Mouse (Mus musculus) frontal cortex, adult 2 months (tissue): ENCODE data around the gene Csde1. TPM values are rescaled to one million over a fixed set of nuclear protein-coding genes. Genes with fewer than 3 reads are reported as not detected.

Experiments used
- DNase-seq, 2 experiments: peaks; one replicate each; pipeline ENCODE4 v3.0.0; 2022; ENCODE audit warnings: low spot score in 1 of 2; ENCODE audit errors: extremely low spot score in 1 of 2
- polyA plus RNA-seq: library from polyadenylated mRNA; depleted of rRNA; stranded (reverse); fragments of >200 nt; gene quantifications from 2 replicates; pipeline ENCODE4 v1.2.3, GENCODE M21; 2012

The Csde1 gene
- polyA plus RNA-seq, 1 experiment, result 91.6 TPM

DNA sequence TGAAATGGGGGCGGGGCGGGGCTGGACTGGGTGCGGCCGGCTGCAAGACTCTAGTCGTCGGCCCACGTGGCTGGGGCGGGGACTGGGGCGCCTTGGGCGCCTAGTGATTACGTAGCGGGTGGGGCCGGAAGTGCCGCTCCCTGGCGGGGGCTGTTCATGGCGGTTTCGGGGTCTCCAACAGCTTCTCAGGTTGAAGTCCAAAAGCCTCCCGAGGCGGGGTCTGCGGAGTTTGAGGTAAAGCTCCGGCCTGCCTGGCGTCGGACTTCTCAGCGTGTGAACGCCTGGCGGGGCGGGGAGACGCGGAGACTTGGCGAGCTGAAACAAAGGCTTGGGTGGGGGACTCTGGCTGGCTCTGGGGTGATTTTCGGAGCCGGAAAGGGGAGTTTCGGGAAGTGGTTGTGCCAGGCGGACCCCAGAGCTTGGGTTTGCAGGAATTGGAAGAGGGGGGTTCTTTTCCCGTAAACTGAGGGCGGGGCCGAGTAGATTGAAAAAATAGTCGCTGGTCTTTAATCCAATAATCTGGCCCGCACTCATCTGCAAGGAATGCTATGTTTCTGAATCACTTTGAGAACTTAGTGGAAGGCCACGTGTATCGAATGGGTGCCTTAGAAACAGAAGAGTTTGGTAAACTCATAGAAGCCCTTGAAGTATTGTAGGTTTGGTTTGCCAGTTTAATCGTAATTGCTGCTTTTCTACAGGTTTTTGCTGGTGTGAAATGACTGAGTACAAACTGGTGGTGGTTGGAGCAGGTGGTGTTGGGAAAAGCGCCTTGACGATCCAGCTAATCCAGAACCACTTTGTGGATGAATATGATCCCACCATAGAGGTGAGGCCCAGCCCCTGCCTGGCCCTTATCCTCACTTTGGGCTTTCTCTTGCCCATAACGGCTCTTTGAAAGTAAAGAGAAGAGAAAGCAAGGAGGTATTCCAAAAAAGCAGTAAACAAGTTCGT lies 38.3 kb downstream of the Csde1 start, which contains the start of gene Nras:
TSS of gene Nras (plus strand) at position 79 of the 951 bp plus-strand sequence.
- DNase-seq, result peak; percentile 84 to 94

- DNase-seq, result no peak
Measured at GRCm38 (mm10) chr3:103066927-103067326, 46.7 kb downstream of the Csde1 start.

GRCm38 (mm10) chr3:103068971-103069370 lies 48.7 kb downstream of the Csde1 start:
- DNase-seq, result no peak

DNA sequence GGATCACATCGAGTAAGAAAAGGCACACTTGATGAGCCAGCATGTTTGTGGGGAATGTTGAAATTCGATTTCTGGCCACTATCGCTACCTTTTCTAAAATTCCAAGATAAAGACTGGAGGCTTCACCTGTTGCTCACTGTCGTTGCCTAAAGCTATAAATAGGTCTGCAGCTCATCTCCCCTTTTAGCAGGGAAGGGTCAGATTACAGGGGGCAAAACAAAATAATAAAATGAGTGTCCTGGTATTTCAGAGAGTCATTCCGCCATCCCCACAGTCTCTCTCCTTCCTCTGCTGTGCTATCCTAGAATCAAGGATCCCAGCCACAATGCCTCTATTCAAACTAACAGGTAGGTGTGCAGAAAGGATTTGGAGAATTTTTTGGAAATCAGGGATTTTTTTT lies 53.5 kb downstream of the Csde1 start, which contains the start of gene Ampd1:
TSS of gene Ampd1 (plus strand) at position 244 of the 400 bp plus-strand sequence.
- DNase-seq, result no peak

- no peak for DNase-seq
Measured at GRCm38 (mm10) chr3:103075871-103076270, 55.6 kb downstream of the Csde1 start.

- no peak for DNase-seq
Measured at GRCm38 (mm10) chr3:103076476-103076875, 56.2 kb downstream of the Csde1 start.

DNA sequence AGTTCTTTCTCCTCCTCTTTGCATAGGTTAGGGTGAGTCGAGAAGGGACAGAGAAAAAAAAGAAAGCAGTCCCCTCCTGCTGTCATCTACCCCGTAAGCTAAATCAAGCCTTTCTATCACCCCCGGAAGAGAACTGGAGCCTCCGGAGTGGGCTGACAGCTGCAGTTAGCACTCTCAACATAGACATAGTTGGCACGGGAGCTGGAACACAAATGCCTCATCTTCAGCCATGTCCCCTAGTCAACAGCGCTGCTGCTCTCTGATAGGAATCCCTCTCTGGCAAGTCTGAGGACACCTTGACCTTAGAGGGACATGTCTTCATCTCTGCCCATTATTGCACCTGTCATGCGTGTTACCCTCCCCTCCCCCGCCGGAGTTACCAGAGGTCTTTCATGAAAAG lies 59.1 kb downstream of the Csde1 start:
- DNase-seq, result peak; percentile 26 to 44

DNA sequence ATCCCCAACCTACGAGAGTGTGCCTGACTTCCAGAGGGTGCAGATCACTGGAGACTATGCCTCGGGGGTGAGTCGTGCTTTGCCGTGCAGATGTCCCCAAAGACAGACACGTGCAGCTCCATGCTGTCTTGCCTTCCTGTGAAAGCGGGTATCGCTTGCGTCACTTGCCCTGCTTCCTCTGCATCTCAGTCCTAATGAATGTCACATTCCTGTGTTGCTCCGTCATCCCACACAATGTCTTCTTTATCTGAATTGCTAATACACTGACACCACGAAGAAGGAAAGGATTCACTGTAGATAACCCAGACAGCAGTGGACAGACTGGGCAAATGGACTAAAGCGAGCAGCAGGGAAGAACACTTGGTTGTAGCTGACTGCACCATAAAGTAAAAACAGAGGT lies 60.8 kb downstream of the Csde1 start:
- no peak for DNase-seq

DNA sequence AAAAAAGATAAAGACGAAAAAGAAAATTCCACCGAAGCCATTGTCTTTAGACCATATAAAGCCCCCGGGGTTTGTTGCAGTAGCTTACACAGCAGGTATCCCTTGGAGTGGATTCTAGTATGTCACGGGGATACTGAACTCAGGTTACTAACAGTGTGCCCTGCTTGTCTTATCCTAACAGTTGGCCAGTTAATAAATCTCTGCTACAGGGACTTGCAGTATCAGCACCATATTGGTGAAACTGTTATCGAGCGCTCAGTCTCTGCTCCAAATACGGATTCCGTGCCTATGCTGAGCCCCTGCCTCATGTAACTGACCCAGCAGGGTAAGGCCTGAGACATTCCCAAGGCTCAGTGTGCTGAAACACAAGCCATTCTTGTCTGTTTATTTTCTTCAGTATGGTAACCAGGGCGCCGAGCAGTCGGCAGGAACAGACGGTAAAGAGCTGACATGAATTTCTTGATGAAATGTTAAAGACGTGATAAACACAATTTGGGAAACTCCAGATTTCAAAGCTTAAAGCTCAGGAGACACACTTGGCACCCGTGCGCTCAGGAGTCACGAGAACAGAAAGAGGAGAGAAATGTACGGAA lies 61.7 kb downstream of the Csde1 start:
- DNase-seq, result no peak

DNA sequence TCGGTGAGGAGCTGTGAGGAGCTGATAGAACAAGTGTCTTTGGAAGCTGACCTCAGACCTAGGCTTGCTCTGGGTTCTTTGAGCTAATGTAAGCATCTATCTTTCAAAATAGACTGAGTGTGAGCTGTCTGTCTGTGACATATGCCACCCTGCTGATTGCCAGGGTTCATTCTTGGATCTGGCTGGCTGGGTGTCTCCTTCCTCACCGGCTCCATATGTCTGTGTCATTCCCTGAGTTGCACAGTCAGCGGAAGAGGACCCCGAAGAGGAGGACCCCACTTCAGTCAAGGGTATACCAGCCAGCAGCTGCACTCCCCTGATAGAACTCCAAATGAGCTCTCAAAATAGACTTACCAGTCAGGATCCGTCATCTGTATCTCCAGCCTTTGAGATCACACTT lies 62.5 kb downstream of the Csde1 start:
- no peak for DNase-seq

DNA sequence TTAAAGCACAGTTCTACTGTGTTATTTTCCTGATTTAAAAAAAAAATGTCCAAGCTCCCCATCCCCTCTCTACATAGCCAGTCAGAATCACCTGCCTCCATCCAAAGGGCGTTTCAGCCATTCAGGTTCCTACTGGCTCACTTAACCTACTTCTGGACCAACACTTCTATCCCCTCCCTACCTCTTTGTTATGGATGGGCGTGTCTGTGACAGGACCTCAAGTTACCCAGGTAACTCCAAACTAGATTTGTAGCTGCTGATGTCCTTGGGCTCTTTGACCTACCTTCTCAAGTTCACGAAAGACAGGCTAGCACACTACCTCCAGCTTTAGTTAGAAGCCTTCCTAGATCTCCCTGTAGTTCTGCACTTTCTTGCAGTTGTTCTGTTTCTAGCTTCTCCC lies 65.8 kb downstream of the Csde1 start:
- no peak for DNase-seq

DNA sequence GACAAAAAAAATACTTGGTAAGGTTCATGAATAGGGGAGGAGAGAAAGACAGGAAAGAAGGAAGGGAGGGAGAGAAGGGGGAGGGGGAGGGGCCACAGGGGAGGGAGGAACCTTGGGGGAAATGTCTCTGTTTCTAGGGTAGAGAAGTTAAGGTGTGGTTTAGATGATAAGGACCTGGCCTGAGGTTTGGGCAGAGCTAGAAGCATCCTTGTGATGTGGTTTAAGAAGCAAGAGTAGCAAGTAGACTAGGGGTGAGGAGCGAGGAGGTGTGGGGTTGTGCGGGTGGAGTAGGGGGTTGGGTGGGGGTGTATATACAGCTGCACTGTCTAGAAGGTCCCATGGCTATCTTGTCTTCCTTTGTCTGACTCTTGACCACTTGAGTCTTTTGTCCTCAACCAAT lies 71.5 kb downstream of the Csde1 start:
- no peak for DNase-seq

- DNase-seq, result no peak
Measured at GRCm38 (mm10) chr3:103098662-103099061, 78.4 kb downstream of the Csde1 start.

GRCm38 (mm10) chr3:103099667-103100066 lies 79.4 kb downstream of the Csde1 start:
- DNase-seq, result no peak

DNA sequence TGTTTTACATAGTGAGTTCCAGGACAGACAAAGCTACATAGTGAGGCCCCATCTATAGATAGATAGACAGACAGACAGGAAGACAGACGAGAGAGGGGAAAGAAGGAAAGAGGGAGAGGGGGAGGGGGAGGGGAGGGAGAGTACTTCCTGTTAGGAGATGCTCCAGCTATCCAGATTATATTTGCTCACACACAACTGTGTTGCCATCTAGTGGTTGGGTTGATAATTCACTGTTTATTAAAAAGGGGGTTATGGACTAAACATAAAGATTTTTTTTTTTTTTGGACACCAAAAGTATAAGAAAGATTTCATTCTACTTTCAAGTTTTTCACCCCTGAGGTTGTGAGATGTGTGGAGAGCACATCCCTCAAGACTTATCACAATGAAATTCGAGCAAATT lies 80.5 kb downstream of the Csde1 start:
- DNase-seq, result no peak

DNA sequence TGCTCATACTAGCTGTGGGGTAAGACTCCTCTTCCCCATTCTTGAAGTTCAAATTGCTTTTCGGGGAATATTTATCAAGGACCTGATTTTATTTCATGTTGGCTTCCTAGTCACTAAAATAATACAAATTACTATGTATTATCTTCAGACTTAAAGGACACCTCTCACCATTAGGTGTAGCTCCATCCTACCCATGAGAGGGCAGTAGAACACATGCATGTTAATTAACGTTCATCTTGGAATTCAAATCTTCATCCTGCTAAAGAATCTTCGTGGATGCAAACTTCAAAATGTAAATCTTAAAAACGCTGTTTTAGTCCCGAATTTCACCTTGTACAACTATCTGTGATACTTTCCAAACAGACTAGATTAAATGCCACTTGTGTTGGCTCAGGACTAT lies 81.0 kb downstream of the Csde1 start:
- DNase-seq, result no peak

DNA sequence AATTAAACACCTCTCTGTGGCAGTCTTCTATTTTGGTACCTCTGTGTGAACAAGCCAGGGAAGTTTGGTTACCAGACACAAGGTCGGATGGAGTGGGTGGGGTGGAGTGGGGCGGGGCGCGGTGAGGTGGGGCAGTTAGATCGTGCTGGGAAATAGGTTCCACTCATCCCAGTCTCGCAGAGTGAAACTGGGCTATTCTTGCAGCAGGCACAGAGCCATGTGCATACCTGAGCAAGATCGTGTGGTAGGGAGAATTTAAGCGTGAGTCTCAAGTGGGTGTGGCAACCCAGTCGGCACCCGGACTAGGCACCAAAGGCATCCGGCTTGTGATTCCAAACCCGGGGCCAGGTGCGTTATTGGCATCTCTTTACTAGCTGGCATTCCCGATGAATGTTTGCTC lies 81.7 kb downstream of the Csde1 start:
- DNase-seq, result no peak

- peak; percentile 15 to 70 for DNase-seq
Measured at GRCm38 (mm10) chr3:103102454-103103390, 82.5 kb downstream of the Csde1 start, which contains the start of gene Dennd2c. Dennd2c (plus strand) TSS chr3:103102604.
